Mouse (Mus musculus): Measurements from ENCODE around the gene Gm11992. TPM values are rescaled to one million over a fixed set of nuclear protein-coding genes. Genes with fewer than 3 reads are reported as not detected.
A peak's percentile ranks its signal among the peaks of the same experiment; 100 is the strongest.

Gene Gm11992
- total RNA-seq, 2 experiments from 2014 or later, result 0.30 TPM; not detected in 1

DNA sequence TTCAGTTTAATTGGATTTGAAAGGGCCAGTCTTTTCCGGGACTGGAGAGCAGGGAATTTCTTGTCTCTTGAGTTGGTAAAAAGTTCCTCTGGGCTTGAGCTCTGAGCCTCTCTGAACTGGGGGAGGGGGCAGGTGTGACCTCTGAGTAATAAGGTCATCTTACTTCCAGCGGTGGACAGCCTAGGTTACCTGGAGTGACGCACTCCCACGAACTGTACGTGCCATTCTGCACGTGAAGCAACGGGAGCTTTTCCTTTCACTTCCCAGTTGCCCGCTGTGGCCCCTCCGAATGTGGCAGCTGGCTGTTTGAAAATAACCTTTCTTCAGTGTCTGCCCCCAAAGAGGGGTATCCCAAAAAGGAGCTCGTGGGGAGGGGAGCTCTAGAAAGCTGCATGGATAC is 67.7 kb downstream of the Gm11992 start:
- DNase-seq, result no peak

DNA sequence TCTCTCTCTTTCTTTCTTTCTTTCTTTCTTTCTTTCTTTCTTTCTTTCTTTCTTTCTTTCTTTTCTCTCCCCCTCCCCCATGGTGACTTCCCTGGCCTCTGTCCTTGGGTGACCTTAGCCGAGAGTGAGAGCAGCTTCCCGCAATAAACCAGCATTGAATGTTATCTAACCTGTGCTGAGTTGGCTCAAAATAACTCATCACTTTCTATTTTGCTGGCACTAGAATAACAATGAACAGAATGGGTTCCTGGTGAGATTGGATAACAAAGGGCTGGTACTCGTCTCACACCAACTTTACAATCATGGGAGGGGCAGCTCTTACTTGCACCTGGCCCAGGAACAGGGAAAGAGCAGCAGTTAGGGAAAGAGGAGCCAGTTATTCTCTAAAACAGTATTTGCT is 68.5 kb downstream of the Gm11992 start:
- DNase-seq, result no peak

DNA sequence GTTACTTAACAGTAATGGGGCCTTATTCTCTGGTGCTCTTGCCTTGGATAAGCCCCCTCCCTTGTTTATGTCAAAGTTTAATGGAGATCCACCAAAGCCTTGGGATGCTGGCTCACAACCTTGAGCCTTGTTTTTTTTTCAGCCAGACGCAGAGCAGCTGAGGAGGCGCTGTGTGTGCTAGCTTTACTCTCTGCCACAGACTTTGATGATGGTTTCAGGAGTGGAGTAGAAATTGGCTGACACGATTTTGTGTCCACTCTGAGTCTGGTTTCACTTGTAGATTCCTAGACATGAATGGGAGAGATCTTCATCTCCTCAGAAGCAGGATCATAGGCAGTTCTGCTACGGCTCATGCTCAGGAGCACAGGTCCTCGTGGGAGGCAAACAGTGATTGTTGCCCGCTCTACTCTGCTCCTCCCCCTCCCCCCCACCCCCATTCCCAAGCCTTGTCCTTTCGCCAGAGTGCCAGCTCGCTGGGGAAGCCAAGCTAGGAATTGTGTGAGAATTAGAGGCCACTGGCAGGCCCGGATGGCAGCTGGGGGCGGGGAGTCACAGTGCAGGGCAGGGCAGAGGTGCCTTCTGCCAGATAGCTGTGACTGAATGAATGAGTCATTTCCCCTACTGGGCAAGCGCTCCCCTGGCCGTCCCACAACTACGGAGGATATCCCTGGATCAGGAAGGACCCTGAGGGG is 69.1 kb downstream of the Gm11992 start:
- DNase-seq, result peak; percentile 87 to 88

DNA sequence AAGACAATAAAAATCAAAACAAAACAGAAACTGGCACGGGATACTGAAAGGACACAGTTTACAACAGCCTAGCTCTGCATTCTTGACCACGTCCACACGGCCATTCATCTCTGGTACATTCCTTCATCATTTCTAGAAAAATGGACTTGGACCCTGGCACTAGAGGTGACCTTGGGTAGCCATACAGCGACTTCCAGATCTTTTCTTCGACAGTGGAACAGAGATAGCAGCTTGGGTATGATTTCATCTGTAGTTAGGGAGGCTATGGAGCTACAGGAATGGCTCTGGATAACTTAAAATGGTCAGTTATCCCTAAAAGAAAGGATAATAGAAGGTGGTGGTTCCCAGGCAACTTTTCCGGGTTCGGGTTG is 69.6 kb downstream of the Gm11992 start, which contains the start of gene Upp1:
Gene Upp1 (plus strand): TSS at position 54 of the 371 bp plus-strand sequence.
- no peak for DNase-seq

DNA sequence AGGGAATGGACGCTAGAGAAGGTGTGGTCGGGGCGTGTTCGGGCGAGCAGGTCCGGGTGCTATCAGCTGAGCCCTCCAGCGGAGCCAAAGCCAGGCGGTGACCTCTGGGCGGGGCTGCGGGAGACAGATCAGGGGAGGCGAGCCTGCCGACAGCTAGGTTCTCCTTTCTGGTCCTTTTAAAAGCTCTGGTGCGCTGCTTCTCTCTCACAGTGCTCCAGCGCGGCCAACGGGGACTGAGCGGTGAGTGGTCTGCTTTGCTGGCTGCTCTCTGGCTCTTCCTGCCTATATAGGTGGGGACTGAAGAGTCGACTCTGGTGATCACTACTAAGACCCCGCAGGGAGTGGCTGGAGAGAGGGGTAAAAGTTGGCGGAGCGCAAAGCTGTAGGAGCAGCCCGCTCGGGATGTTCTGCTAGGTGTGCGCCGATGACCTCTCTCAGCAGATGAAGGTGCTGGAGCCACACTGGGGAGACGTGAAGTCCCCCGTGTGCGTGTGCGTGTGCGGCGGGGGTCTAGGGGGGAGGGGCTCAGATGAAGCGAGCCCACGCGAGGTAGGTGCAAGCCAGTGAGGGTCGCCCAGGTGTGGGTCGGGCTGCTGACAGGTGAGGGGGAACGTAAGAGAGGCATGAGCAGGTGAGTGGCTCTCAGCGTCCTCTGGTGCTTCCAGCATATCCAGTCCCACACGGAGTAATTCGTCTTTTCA is 70.2 kb downstream of the Gm11992 start:
- DNase-seq, result peak; percentile 80 to 81

Other genes with a start within 250 kb of the Gm11992 start
- not detected for gene Pkd1l1, start 75.3 kb upstream of the Gm11992 start, total RNA-seq (2021)
- 10 to 100 TPM in 1 of 2 experiments, 1 to 10 TPM in 1; 8.9 to 10.1 TPM for gene Hus1, start 37.4 kb upstream of the Gm11992 start, total RNA-seq (2021)
- gene Sun3, start 397 bp downstream of the Gm11992 start, total RNA-seq (2021), result not detected
- 1 to 10 TPM; 5.3 to 9.8 TPM for gene Upp1, start 69.5 kb downstream of the Gm11992 start, total RNA-seq (2021)
- under 1 TPM; 0.03 TPM for gene Abca13, start 143.3 kb downstream of the Gm11992 start, total RNA-seq (2021)